ENCODE assay signal across 21 mouse cellular contexts in genomic region chrX:95969936-95970335, GRCm38 (mm10). TPM values are rescaled to one million over a fixed set of nuclear protein-coding genes. Genes with fewer than 3 reads are reported as not detected.
A peak's percentile ranks its signal among the peaks of the same experiment; 100 is the strongest.
DNase-seq lines count a peak whose midpoint lies in the region; ATAC-seq and TF ChIP-seq lines count a peak whose summit lies in the region.
"Had no signal": no experiment of that assay in that cellular context is flagged by ENCODE, and none has a peak within 500 bp of the region (broad histone marks: within the 10 kb centered on the region; RNA-seq: fewer than 3 reads in every experiment).

No protein-coding gene starts in this region.

- WGBS in forebrain, embryonic 11.5 days, result 78% methylated on average over 9 of the region's 9 CpGs
- 77% methylated on average over 9 of the region's 9 CpGs for WGBS in forebrain, embryonic 12.5 days
- 92% methylated on average over 9 of the region's 9 CpGs for WGBS in intestine, embryonic 15.5 days
- 81% methylated on average over 9 of the region's 9 CpGs for WGBS in liver, postnatal 0 days (ENCODE audit: insufficient replicate concordance)

- no peak overlapping the region for H3K9ac ChIP-seq in forebrain, embryonic 11.5 days (ENCODE audit: low read length)
- H3K9ac ChIP-seq in forebrain, embryonic 12.5 days, result no peak overlapping the region
- no peak overlapping the region for H3K9ac ChIP-seq in intestine, embryonic 15.5 days
- no peak overlapping the region for H3K9ac ChIP-seq in liver, postnatal 0 days (replicated peaks)
- H3K9ac ChIP-seq: lung, embryonic 15.5 days; midbrain, embryonic 12.5 days; neural tube, embryonic 12.5 days had no signal

- no peak for TF ChIP-seq EP300 in liver, postnatal 0 days (IDR thresholded peaks at IDR 0.05; ENCODE audit: low read depth)

- H3K4me2 ChIP-seq in forebrain, embryonic 11.5 days (ENCODE audit: low read depth, low read length, severe bottlenecking), result no peak overlapping the region
- no peak overlapping the region for H3K4me2 ChIP-seq in forebrain, embryonic 12.5 days
- H3K4me2 ChIP-seq in intestine, embryonic 15.5 days (replicated peaks), result no peak overlapping the region
- H3K4me2 ChIP-seq in liver, postnatal 0 days (ENCODE audit: low read depth, low read length), result peak overlapping the region; percentile 30
- H3K4me2 ChIP-seq: lung, embryonic 15.5 days; midbrain, embryonic 12.5 days; neural tube, embryonic 12.5 days had no signal

- H3K27ac ChIP-seq in forebrain, embryonic 11.5 days (ENCODE audit: low read depth, low read length), result no peak overlapping the region
- no peak overlapping the region for H3K27ac ChIP-seq in forebrain, embryonic 12.5 days
- no peak overlapping the region for H3K27ac ChIP-seq in intestine, embryonic 15.5 days
- no peak overlapping the region for H3K27ac ChIP-seq in liver, postnatal 0 days (ENCODE audit: low read depth)
- H3K27ac ChIP-seq: heart, adult 2 months; hindbrain, postnatal 0 days; lung, embryonic 15.5 days; macrophage; neural tube, embryonic 12.5 days had no signal

- no peaks in the 10 kb centered on the region for H3K9me3 ChIP-seq in forebrain, embryonic 11.5 days (ENCODE audit: control insufficient read depth, low read length)
- H3K9me3 ChIP-seq in forebrain, embryonic 12.5 days, result no peaks in the 10 kb centered on the region
- no peaks in the 10 kb centered on the region for H3K9me3 ChIP-seq in intestine, embryonic 15.5 days
- H3K9me3 ChIP-seq in liver, postnatal 0 days (ENCODE audit: low read length), result no peaks in the 10 kb centered on the region
- H3K9me3 ChIP-seq: lung, embryonic 15.5 days; midbrain, embryonic 12.5 days; neural tube, embryonic 12.5 days had no signal

- ATAC-seq in forebrain, embryonic 11.5 days (replicated peaks; ENCODE audit: low FRiP score), result no peak
- no peak for ATAC-seq in forebrain, embryonic 12.5 days (ENCODE audit: low FRiP score)
- ATAC-seq in intestine, embryonic 15.5 days, result peak; percentile 65
- ATAC-seq in liver, postnatal 0 days, result no peak
- ATAC-seq in megakaryocyte progenitor cell, adult 5-6 weeks (replicated peaks; ENCODE audit: poor library complexity), result no peak
- ATAC-seq: hindbrain, postnatal 0 days had no signal

- DNase-seq in forebrain, embryonic 11.5 days (ENCODE audit: low spot score), result peak; percentile 45
- peak; percentile 9 for DNase-seq in MEL-GATA-1-ER (ENCODE audit: extremely low read depth, low read depth)
- no peak for DNase-seq in liver, postnatal 0 days
- DNase-seq in testis, postnatal 14 days (ENCODE audit: low spot score), result no peak
- DNase-seq: adrenal gland, postnatal 36 days; B cell, adult 2 months; cerebellum, adult 18-20 months; gastrocnemius, postnatal 10 days; heart, adult 2 months; heart, postnatal 4 days; kidney, adult 2 months; kidney, postnatal 10 days; thymus, postnatal 36 days had no signal

- H3K4me3 ChIP-seq in forebrain, embryonic 11.5 days (ENCODE audit: low read depth, low read length), result no peak overlapping the region
- H3K4me3 ChIP-seq in forebrain, embryonic 12.5 days (replicated peaks), result no peak overlapping the region
- no peak overlapping the region for H3K4me3 ChIP-seq in intestine, embryonic 15.5 days (replicated peaks)
- H3K4me3 ChIP-seq in liver, postnatal 0 days (ENCODE audit: low read depth, low read length), result no peak overlapping the region
- H3K4me3 ChIP-seq: heart, adult 2 months; lung, embryonic 15.5 days; midbrain, embryonic 12.5 days; neural tube, embryonic 12.5 days had no signal

- no peak for TF ChIP-seq CTCF in liver, postnatal 0 days (IDR thresholded peaks at IDR 0.05; ENCODE audit: low read depth)

- no peaks in the 10 kb centered on the region for H3K27me3 ChIP-seq in forebrain, embryonic 11.5 days (ENCODE audit: control insufficient read depth, insufficient read depth, low read length)
- no peaks in the 10 kb centered on the region; the same call in 1 of the 2 replicates for H3K27me3 ChIP-seq in forebrain, embryonic 12.5 days
- no peaks in the 10 kb centered on the region for H3K27me3 ChIP-seq in intestine, embryonic 15.5 days (replicated peaks)
- 0 out of 2 replicates have a peak, but pooled peaks cover 2% of the 10 kb centered on the region for H3K27me3 ChIP-seq in liver, postnatal 0 days (ENCODE audit: insufficient read depth, low read length)
- H3K27me3 ChIP-seq: lung, embryonic 15.5 days; midbrain, embryonic 12.5 days; neural tube, embryonic 12.5 days had no signal

- no peaks in the 10 kb centered on the region for H3K36me3 ChIP-seq in forebrain, embryonic 11.5 days (ENCODE audit: control insufficient read depth, insufficient read depth, low read length)
- H3K36me3 ChIP-seq in forebrain, embryonic 12.5 days (replicated peaks), result no peaks in the 10 kb centered on the region
- H3K36me3 ChIP-seq in intestine, embryonic 15.5 days, result no peaks in the 10 kb centered on the region
- H3K36me3 ChIP-seq in liver, postnatal 0 days (replicated peaks; ENCODE audit: insufficient read depth, low read length), result no peaks in the 10 kb centered on the region
- H3K36me3 ChIP-seq: lung, embryonic 15.5 days; midbrain, embryonic 12.5 days; neural tube, embryonic 12.5 days had no signal

- no peaks in the 10 kb centered on the region for H3K4me1 ChIP-seq in forebrain, embryonic 11.5 days (replicated peaks; ENCODE audit: control insufficient read depth, insufficient read depth, low read length)
- H3K4me1 ChIP-seq in forebrain, embryonic 12.5 days, result peaks cover 3% of the 10 kb centered on the region; the same call in 1 of the 2 replicates
- no peaks in the 10 kb centered on the region for H3K4me1 ChIP-seq in intestine, embryonic 15.5 days (replicated peaks)
- 0 out of 2 replicates have a peak, but pooled peaks cover 2% of the 10 kb centered on the region for H3K4me1 ChIP-seq in liver, postnatal 0 days (ENCODE audit: insufficient read depth)
- H3K4me1 ChIP-seq: lung, embryonic 15.5 days; neural tube, embryonic 12.5 days had no signal

RNA-seq across cellular contexts. Expression of gene Las1l, which starts 13.2 kb away (rescaled TPM):
- 47.5 and 48.6 TPM in 2 replicates for polyA plus RNA-seq in forebrain, embryonic 11.5 days (2014; fragmentation: Nextera tagmentation; extraction: Ambion mirVana)
- polyA plus RNA-seq in forebrain, embryonic 12.5 days (2016; fragmentation: Nextera tagmentation; extraction: Ambion mirVana), result 69.0 and 69.4 TPM in 2 replicates
- 60.0 and 68.2 TPM in 2 replicates for polyA plus RNA-seq in intestine, embryonic 15.5 days (2015; fragmentation: Nextera tagmentation; extraction: Ambion mirVana)
- polyA plus RNA-seq in liver, postnatal 0 days (2015; fragmentation: Nextera tagmentation; extraction: Ambion mirVana), result 19.5 and 20.1 TPM in 2 replicates
- 20.9 and 27.9 TPM in 2 replicates for total RNA-seq in megakaryocyte progenitor cell, adult 5-6 weeks (2015)
- total RNA-seq in megakaryocyte progenitor cell, adult 5-6 weeks (2017), result 39.2 and 46.3 TPM in 2 replicates

Comparison
In these comparisons a context has a peak if more than half of its experiments do, and no peak if none do; other contexts are left out.
1. DNase-seq: peak in forebrain, embryonic 11.5 days (single experiment) and MEL-GATA-1-ER (single experiment); none in liver, postnatal 0 days (single experiment) and testis, postnatal 14 days (single experiment).